7 mouse cellular contexts compared by ENCODE assay signal in genomic region chrX:52744201-52745051, GRCm38 (mm10). TPM values are rescaled to one million over a fixed set of nuclear protein-coding genes. Genes with fewer than 3 reads are reported as not detected.
A peak's percentile ranks its signal among the peaks of the same experiment; 100 is the strongest.
DNase-seq lines count a peak whose midpoint lies in the region; ATAC-seq and TF ChIP-seq lines count a peak whose summit lies in the region.

No protein-coding gene starts in this region.

- peaks cover 0 to 6% of the 10 kb centered on the region in 2 experiments; a peak in 1 of 4 replicates for H3K4me1 ChIP-seq in ES-E14 (ENCODE audit: control insufficient read depth in 2 of 2, insufficient read depth in 2 of 2, low read length in 2 of 2, poor library complexity in 1 of 2)
- no peaks in the 10 kb centered on the region for H3K4me1 ChIP-seq in stomach, embryonic 16.5 days (ENCODE audit: control insufficient read depth, insufficient read depth, low read length)

- ATAC-seq in megakaryocyte-erythroid progenitor cell, adult 5-6 weeks (replicated peaks; ENCODE audit: low FRiP score, low TSS enrichment, poor library complexity, severe bottlenecking): peak; percentile 52
- ATAC-seq in stomach, embryonic 16.5 days (ENCODE audit: insufficient read depth, low FRiP score): no peak; the same call in 1 of the 2 replicates

- H3K4me3 ChIP-seq in ES-E14 (ENCODE audit: insufficient read depth in 1 of 2, low read depth in 1 of 2, low read length in 2 of 2, poor library complexity in 1 of 2, severe bottlenecking in 1 of 2): peak overlapping the region; percentile 78 to 97
- peak overlapping the region; percentile 45 for H3K4me3 ChIP-seq in stomach, embryonic 16.5 days (replicated peaks; ENCODE audit: low read length)

- H3K9me3 ChIP-seq in ES-E14 (ENCODE audit: control insufficient read depth, insufficient read depth, low read depth, low read length): no peaks in the 10 kb centered on the region
- H3K9me3 ChIP-seq in stomach, embryonic 16.5 days (replicated peaks; ENCODE audit: control insufficient read depth, low read length): no peaks in the 10 kb centered on the region

- peak overlapping the region; percentile 98 for H3K9ac ChIP-seq in ES-E14 (ENCODE audit: insufficient read depth, low read depth, low read length, poor library complexity, severe bottlenecking)
- H3K9ac ChIP-seq in stomach, embryonic 16.5 days (ENCODE audit: low read length): no peak overlapping the region

- H3K27me3 ChIP-seq in stomach, embryonic 16.5 days (ENCODE audit: control insufficient read depth, insufficient read depth, low read length): peaks cover 26% of the 10 kb centered on the region

- DNase-seq in ES-E14 (ENCODE audit: low read depth, low spot score): peak; percentile 38
- peak; percentile 44 for DNase-seq in embryo, embryonic 10 days (ENCODE audit: low spot score)
- peak; percentile 8 for DNase-seq in heart, postnatal 4 days
- peak; percentile 21 to 45 for DNase-seq in kidney, postnatal 4 days
- DNase-seq in ovary, postnatal 14 days (ENCODE audit: low spot score): no peak

- peak overlapping the region; percentile 92 for H3K27ac ChIP-seq in ES-E14 (ENCODE audit: insufficient read depth, low read depth, low read length, poor library complexity, severe bottlenecking)
- no peak overlapping the region for H3K27ac ChIP-seq in stomach, embryonic 16.5 days (ENCODE audit: low read length)

- in situ Hi-C loops in ES-E14 (cut with MboI; ENCODE audit: low sequenced_read_pairs in 2 of 2, unreplicated experiment in 2 of 2): no loop called here

- H3K36me3 ChIP-seq in ES-E14 (ENCODE audit: control insufficient read depth, insufficient read depth, low read length, poor library complexity, severe bottlenecking): peaks cover 8% of the 10 kb centered on the region
- H3K36me3 ChIP-seq in stomach, embryonic 16.5 days (ENCODE audit: control insufficient read depth, insufficient read depth, low read length): no peaks in the 10 kb centered on the region

- WGBS in stomach, embryonic 16.5 days: 17% methylated on average over 50 of the region's 50 CpGs

- peak overlapping the region; percentile 73 for H3K4me2 ChIP-seq in stomach, embryonic 16.5 days (ENCODE audit: low read depth, low read length)

TF ChIP-seq in ES-E14, 5 proteins besides CTCF, POLR2A, EP300 and RAD21:
- TF ChIP-seq HCFC1 (IDR thresholded peaks at IDR 0.05; ENCODE audit: borderline replicate concordance, insufficient read depth, low read length) (0 out of 2 replicates have a peak, but pooled peaks have one; percentile 17), ZC3H11A (IDR thresholded peaks at IDR 0.05; ENCODE audit: borderline replicate concordance, low read depth, low read length) (no peak), MAFK (IDR thresholded peaks at IDR 0.05; ENCODE audit: insufficient read depth, low read depth, low read length) (no peak), CHD2 (IDR thresholded peaks at IDR 0.05; ENCODE audit: low read depth, low read length) (no peak), ZNF384 (IDR thresholded peaks at IDR 0.05; ENCODE audit: low read depth, low read length) (no peak)

RNA-seq across cellular contexts. Expression of gene Ccdc160, which starts 46.6 kb away (rescaled TPM):
- 3.4 and 4.3 TPM in 2 replicates for total RNA-seq in ES-E14 (2012; rRNA removed)
- under 1 TPM; 0.16 to 0.64 TPM for total RNA-seq in heart, postnatal 4 days (2021)
- not detected in 2 replicates for total RNA-seq in megakaryocyte-erythroid progenitor cell, adult 5-6 weeks (2014; fragmentation: Nextera tagmentation)
- total RNA-seq in megakaryocyte-erythroid progenitor cell, adult 5-6 weeks (2017): 0.30 TPM in 1 of 2 replicates, not detected in the other
- polyA plus RNA-seq in stomach, embryonic 16.5 days (2015; fragmentation: Nextera tagmentation; extraction: Ambion mirVana): 0.57 and 0.81 TPM in 2 replicates
